Mouse (Mus musculus) heart, postnatal 0 days (tissue): ENCODE measurements around the gene Gm10944.

Source experiments
- CTCF ChIP-seq: IDR thresholded peaks from 2 replicates; pipeline ENCODE4 v1.5.1; 2016; ENCODE audit warnings: antibody characterized with exemption, control low read depth, low read depth
- EP300 ChIP-seq: IDR thresholded peaks from 2 replicates; pipeline ENCODE4 v1.6.1; 2016; ENCODE audit warnings: antibody characterized with exemption, low read depth

- TF ChIP-seq CTCF = no peak
- no peak for TF ChIP-seq EP300
These were observed 26.9 kb downstream of the Gm10944 start for GRCm38 (mm10) chr10:10708031-10708430.
